Mouse (Mus musculus) midbrain, postnatal 0 days (tissue): ENCODE data around the gene Mip. TPM values are rescaled to one million over a fixed set of nuclear protein-coding genes. Genes with fewer than 3 reads are reported as not detected.
"Not testable (repeated sequence)": the region's sequence is repeated elsewhere in the genome, so short reads cannot be mapped to it uniquely, and the experiment has no call there.

Experiments
- ATAC-seq: fragments of 200-750 bp; cut with Nextera tagmentation; 2 replicates; pipeline ENCODE4 v1.8.0; 2017; ENCODE audit warnings: moderate number of reproducible peaks, mild to moderate bottlenecking, moderate TSS enrichment, moderate library complexity; ENCODE audit not compliant: low FRiP score
- DNase-seq: peaks from one replicate; pipeline ENCODE4 v3.0.0-alpha.2; 2015; ENCODE audit warnings: low spot score
- H3K27ac ChIP-seq: fragments of 300-500 bp; sonication (generic); 2 replicates; pipeline ENCODE4 v1.5.1; 2014; ENCODE audit warnings: low read depth, mild to moderate bottlenecking, low read length, mixed read lengths
- H3K27me3 ChIP-seq: fragments of 300-500 bp; sonication (generic); 2 replicates; pipeline ENCODE4 v1.6.1; 2014; ENCODE audit warnings: low read length, control low read depth, mixed read lengths; ENCODE audit not compliant: insufficient read depth
- H3K36me3 ChIP-seq: fragments of 300-500 bp; sonication (generic); 2 replicates; pipeline ENCODE4 v1.6.1; 2014; ENCODE audit warnings: low read length, control low read depth, mixed read lengths; ENCODE audit not compliant: insufficient read depth
- H3K4me1 ChIP-seq: fragments of 300-500 bp; sonication (generic); 2 replicates; pipeline ENCODE4 v1.6.1; 2014; ENCODE audit warnings: mild to moderate bottlenecking, control low read depth, antibody characterized with exemption, low read length, mixed read lengths; ENCODE audit not compliant: insufficient read depth
- H3K4me2 ChIP-seq: fragments of 300-500 bp; sonication (generic); 2 replicates; pipeline ENCODE4 v1.6.1; 2014; ENCODE audit warnings: low read depth, mild to moderate bottlenecking, low read length, mixed read lengths; ENCODE audit not compliant: poor library complexity, severe bottlenecking
- H3K4me3 ChIP-seq: fragments of 300-500 bp; sonication (generic); 2 replicates; pipeline ENCODE4 v1.5.1; 2014; ENCODE audit warnings: low read depth, mild to moderate bottlenecking, low read length, moderate library complexity
- H3K9ac ChIP-seq: fragments of 300-500 bp; sonication (generic); replicated peaks from 2 replicates; pipeline ENCODE4 v1.6.1; 2014; ENCODE audit warnings: mild to moderate bottlenecking, low read length, moderate library complexity, mixed read lengths; ENCODE audit not compliant: poor library complexity, severe bottlenecking
- H3K9me3 ChIP-seq: fragments of 300-500 bp; sonication (generic); 2 replicates; pipeline ENCODE4 v1.6.1; 2016; ENCODE audit warnings: low read length, control low read depth
- CTCF ChIP-seq: IDR thresholded peaks from 2 replicates; pipeline ENCODE4 v1.5.1; 2016; ENCODE audit warnings: antibody characterized with exemption, mild to moderate bottlenecking
- WGBS: fragments of 180-500 bp; shearing (Covaris S2); extraction: QIAGEN DNeasy Blood & Tissue Kit; methylation state at CpG from one replicate; pipeline ENCODE4 v1.1.7; 2014; 5-methylcytosine and 5-hydroxymethylcytosine counted together
- polyA plus RNA-seq: library from polyadenylated mRNA; unstranded; fragments of >200 nt; fragmentation: Nextera tagmentation; extraction: Ambion mirVana; gene quantifications from 2 replicates; pipeline ENCODE4 v1.2.1, GENCODE M21; 2015
- total RNA-seq: library from RNA; depleted of rRNA; stranded (reverse); fragments of >200 nt; gene quantifications from 2 replicates; pipeline ENCODE4 v1.2.3, GENCODE M21; 2014

Gene Mip
- total and polyA plus RNA-seq, 2 experiments from 2014 or later, result 0.22 TPM; not detected in 1

DNA sequence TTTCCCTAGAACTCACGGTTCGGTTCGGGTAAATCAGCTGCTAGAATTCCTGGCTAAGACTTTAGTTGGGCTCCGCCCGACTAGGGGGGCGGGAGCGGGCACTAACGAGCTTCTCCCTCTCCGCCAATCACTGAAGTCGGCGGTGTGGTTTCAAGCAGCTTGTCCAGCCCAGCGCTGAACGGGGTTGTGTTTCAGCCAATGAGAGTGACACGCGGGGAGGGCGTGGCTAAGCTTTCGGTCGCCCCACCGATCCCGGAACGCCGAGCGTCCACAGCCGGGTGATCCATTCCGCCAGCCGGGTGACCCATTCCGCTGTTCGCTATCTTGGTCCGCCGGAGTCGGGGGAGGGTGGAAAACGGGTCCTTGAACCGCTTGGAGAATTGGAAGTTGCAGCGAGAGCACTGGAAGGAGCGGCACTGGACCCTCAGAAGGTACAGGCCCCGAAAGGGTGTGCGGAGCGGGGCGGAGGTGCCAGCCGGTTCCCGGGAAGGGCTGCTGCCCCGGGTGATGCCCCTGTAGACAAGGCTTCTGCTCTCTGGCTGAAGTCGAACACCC, 44.7 kb downstream of the Mip start, which contains the start of gene Stat2:
Gene Stat2 (plus strand): TSS at position 273 of the 555 bp plus-strand sequence.
- Histone ChIP-seq H3K9ac (peak within 1 kb of the TSS; percentile 68), H3K4me3 (peak within 1 kb of the TSS; percentile 82), H3K27me3 (no peaks in the 10 kb centered on the region), H3K9me3 (no peaks in the 10 kb centered on the region), H3K36me3 (no peaks in the 10 kb centered on the region), H3K4me2 (peak within 1 kb of the TSS; percentile 59), H3K27ac (peak within 1 kb of the TSS; percentile 68), H3K4me1 (no peaks in the 10 kb centered on the region)
- DNase-seq (peak; percentile 99), ATAC-seq (peak; percentile 99)
- under 1% methylated on average over 43 of the region's 43 CpGs for WGBS
- no peak for TF ChIP-seq CTCF

DNA sequence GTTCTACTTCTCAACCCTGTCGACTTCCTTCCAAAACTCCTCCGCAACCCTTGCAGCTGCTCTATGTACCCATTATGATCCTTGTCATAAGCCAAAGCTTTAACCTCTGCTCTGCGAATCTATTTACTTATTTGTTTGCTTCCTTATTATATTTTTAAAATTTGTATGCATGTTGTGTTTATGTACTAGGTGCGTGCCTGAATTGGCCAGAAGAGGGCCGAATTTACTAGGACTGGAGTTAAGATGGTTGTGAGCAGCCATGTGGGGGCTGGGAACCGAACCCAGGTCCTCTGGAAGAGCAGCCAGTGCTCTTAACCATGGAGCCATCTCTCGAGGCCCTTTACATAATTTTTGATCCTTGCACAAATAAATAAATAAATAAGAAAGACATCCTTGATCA, 45.2 kb downstream of the Mip start:
- Histone ChIP-seq H3K27me3 (no peaks in the 10 kb centered on the region), H3K36me3 (no peaks in the 10 kb centered on the region), H3K4me1 (no peaks in the 10 kb centered on the region), H3K4me3 (peak overlapping the region; percentile 82), H3K4me2 (peak overlapping the region; percentile 59), H3K9me3 (no peaks in the 10 kb centered on the region), H3K9ac (peak overlapping the region; percentile 68), H3K27ac (peak overlapping the region; percentile 68)
- DNase-seq (no peak), ATAC-seq (no peak)
- peak; percentile 48 for TF ChIP-seq CTCF
- WGBS, result 44% methylated on average over 7 of the region's 7 CpGs

DNA sequence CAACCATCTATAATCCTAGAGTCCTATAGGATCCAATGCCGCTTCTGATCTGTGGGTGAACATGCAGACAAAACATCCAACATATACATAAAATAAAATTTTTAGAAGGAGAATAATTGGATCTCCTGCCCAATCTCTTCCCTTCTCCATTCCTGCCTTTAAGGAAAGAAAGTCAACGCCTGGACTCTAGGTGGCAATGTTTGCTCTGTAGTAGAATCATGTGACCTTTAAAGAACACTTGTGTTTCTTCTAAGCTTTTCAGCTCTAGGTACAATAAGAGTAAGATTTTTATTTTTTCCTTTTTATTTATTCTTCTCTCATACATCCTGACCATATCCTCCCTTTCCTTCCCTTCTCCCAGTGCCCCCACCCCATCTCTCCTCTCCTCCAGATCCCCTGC, 46.2 kb downstream of the Mip start:
- no peaks in the 10 kb centered on the region for H3K27me3 ChIP-seq
- H3K27ac ChIP-seq, result no peak overlapping the region
- no peaks in the 10 kb centered on the region for H3K4me1 ChIP-seq
- no peak overlapping the region for H3K4me3 ChIP-seq
- H3K9me3 ChIP-seq, result no peaks in the 10 kb centered on the region
- H3K4me2 ChIP-seq, result no peak overlapping the region
- peak; percentile 45; the same call in 1 of the 2 replicates for TF ChIP-seq CTCF
- H3K9ac ChIP-seq, result no peak overlapping the region
- H3K36me3 ChIP-seq, result no peaks in the 10 kb centered on the region; the same call in 1 of the 2 replicates
- peak; percentile 12 for DNase-seq
- WGBS, result 69% methylated on average over 2 of the region's 2 CpGs
- no peak for ATAC-seq

DNA sequence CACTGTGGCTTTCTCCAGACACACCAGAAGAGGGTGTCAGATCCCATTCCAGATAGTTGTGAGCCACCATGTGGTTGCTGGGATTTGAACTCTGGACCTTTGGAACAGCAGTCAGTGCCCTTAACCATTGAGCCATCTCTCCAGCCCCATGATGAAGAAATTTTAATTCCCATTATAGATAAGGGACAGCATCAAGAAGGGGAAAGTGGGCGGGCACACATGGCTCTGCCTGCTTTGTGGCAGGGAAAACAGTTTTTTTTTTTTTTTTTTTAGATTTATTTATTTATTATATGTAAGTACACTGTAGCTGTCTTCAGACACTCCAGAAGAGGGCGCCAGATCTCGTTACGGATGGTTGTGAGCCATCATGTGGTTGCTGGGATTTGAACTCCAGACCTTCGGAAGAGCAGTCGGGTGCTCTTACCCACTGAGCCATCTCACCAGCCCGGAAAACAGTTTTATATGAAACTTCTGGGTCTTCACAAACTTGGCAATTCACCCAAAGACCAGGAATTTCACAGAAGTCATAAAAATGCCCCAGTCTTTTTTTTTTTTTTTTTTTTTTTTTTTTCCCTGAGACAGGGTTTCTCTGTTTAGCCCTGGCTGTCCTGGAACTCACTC, 47.3 kb downstream of the Mip start:
- not testable (repeated sequence) for DNase-seq, H3K4me1 ChIP-seq, H3K4me2 ChIP-seq, H3K27ac ChIP-seq, H3K9ac ChIP-seq, H3K27me3 ChIP-seq, H3K9me3 ChIP-seq, ATAC-seq, H3K4me3 ChIP-seq, H3K36me3 ChIP-seq
- 96% methylated on average over 4 of the region's 7 CpGs for WGBS
- peak; percentile 1; the same call in 1 of the 2 replicates for TF ChIP-seq CTCF

GRCm38 (mm10) chr10:128275374-128275773, 49.7 kb downstream of the Mip start:
- DNase-seq, H3K27ac ChIP-seq, H3K4me3 ChIP-seq, H3K27me3 ChIP-seq, H3K4me1 ChIP-seq, H3K9me3 ChIP-seq, ATAC-seq, H3K4me2 ChIP-seq, H3K36me3 ChIP-seq, H3K9ac ChIP-seq: not testable (repeated sequence)
- WGBS, result 100% methylated on average over 1 of the region's 1 CpGs

GRCm38 (mm10) chr10:128278158-128278557, 52.5 kb downstream of the Mip start:
- Histone ChIP-seq H3K4me1 (no peaks in the 10 kb centered on the region), H3K36me3 (peaks cover 27% of the 10 kb centered on the region), H3K9me3 (no peaks in the 10 kb centered on the region), H3K27me3 (no peaks in the 10 kb centered on the region), H3K4me3 (no peak overlapping the region), H3K27ac (no peak overlapping the region), H3K9ac (no peak overlapping the region), H3K4me2 (no peak overlapping the region)
- WGBS, result 51% methylated on average over 6 of the region's 6 CpGs
- DNase-seq, result no peak
- no peak for ATAC-seq
- TF ChIP-seq CTCF, result no peak
